Mouse (Mus musculus): ENCODE measurements around the gene Slc16a7. TPM values are rescaled to one million over a fixed set of nuclear protein-coding genes. Genes with fewer than 3 reads are reported as not detected.

The Slc16a7 gene
- polyA plus RNA-seq, 1 experiment from 2014 or later, result 5.5 TPM

- Histone ChIP-seq H3K9me3 (ENCODE audit: control insufficient read depth, low read length) (no peaks in the 10 kb centered on the region), H3K27me3 (ENCODE audit: control insufficient read depth, insufficient read depth, low read length) (no peaks in the 10 kb centered on the region), H3K4me2 (ENCODE audit: low read length) (no peak overlapping the region; the same call in 1 of the 2 replicates), H3K36me3 (ENCODE audit: control insufficient read depth, insufficient read depth, low read length) (no peaks in the 10 kb centered on the region), H3K27ac (replicated peaks in 1 of 2; ENCODE audit: control insufficient read depth in 1 of 2, insufficient read depth in 1 of 2, low read depth in 2 of 2, low read length in 2 of 2) (no peak overlapping the region), H3K4me3 (ENCODE audit: control insufficient read depth in 1 of 2, insufficient read depth in 1 of 2, low read depth in 1 of 2, low read length in 2 of 2) (no peak overlapping the region), H3K4me1 (ENCODE audit: control insufficient read depth in 2 of 2, insufficient read depth in 2 of 2, low read length in 2 of 2) (peaks cover 2 to 9% of the 10 kb centered on the region in 2 experiments; a peak in 2 of 4 replicates), H3K9ac (ENCODE audit: low read length) (no peak overlapping the region)
- WGBS, result 48% methylated on average over 11 of the region's 11 CpGs
- peak; percentile 80 for ATAC-seq (ENCODE audit: insufficient number of reproducible peaks, insufficient read depth, low FRiP score, low read depth)
These were observed 67.5 kb downstream of the Slc16a7 start for GRCm38 (mm10) chr10:125321446-125322428.

- no peak for ATAC-seq (ENCODE audit: insufficient number of reproducible peaks, insufficient read depth, low FRiP score, low read depth)
- H3K9ac ChIP-seq (ENCODE audit: low read length), result no peak overlapping the region
- H3K9me3 ChIP-seq (ENCODE audit: control insufficient read depth, low read length), result no peaks in the 10 kb centered on the region
- no peak overlapping the region for H3K4me3 ChIP-seq (ENCODE audit: control insufficient read depth in 1 of 2, insufficient read depth in 1 of 2, low read depth in 1 of 2, low read length in 2 of 2)
- no peaks in the 10 kb centered on the region for H3K27me3 ChIP-seq (ENCODE audit: control insufficient read depth, insufficient read depth, low read length)
- H3K36me3 ChIP-seq (ENCODE audit: control insufficient read depth, insufficient read depth, low read length), result no peaks in the 10 kb centered on the region
- H3K4me2 ChIP-seq (ENCODE audit: low read length), result no peak overlapping the region
- WGBS, result 80% methylated on average over 6 of the region's 6 CpGs
- peaks cover 2 to 9% of the 10 kb centered on the region in 2 experiments; a peak in 2 of 4 replicates for H3K4me1 ChIP-seq (ENCODE audit: control insufficient read depth in 2 of 2, insufficient read depth in 2 of 2, low read length in 2 of 2)
- no peak overlapping the region for H3K27ac ChIP-seq (replicated peaks in 1 of 2; ENCODE audit: control insufficient read depth in 1 of 2, insufficient read depth in 1 of 2, low read depth in 2 of 2, low read length in 2 of 2)
These were observed 71.9 kb downstream of the Slc16a7 start for GRCm38 (mm10) chr10:125317317-125317716.

- H3K27me3 ChIP-seq (ENCODE audit: control insufficient read depth, insufficient read depth, low read length), result no peaks in the 10 kb centered on the region
- H3K4me1 ChIP-seq (ENCODE audit: control insufficient read depth in 2 of 2, insufficient read depth in 2 of 2, low read length in 2 of 2), result no peaks in the 10 kb centered on the region
- 85% methylated on average over 2 of the region's 2 CpGs for WGBS
- ATAC-seq (ENCODE audit: insufficient number of reproducible peaks, insufficient read depth, low FRiP score, low read depth), result no peak
- H3K4me3 ChIP-seq (ENCODE audit: control insufficient read depth in 1 of 2, insufficient read depth in 1 of 2, low read depth in 1 of 2, low read length in 2 of 2), result no peak overlapping the region
- no peak overlapping the region for H3K27ac ChIP-seq (replicated peaks in 1 of 2; ENCODE audit: control insufficient read depth in 1 of 2, insufficient read depth in 1 of 2, low read depth in 2 of 2, low read length in 2 of 2)
- H3K36me3 ChIP-seq (ENCODE audit: control insufficient read depth, insufficient read depth, low read length), result no peaks in the 10 kb centered on the region
- no peak overlapping the region for H3K9ac ChIP-seq (ENCODE audit: low read length)
- no peaks in the 10 kb centered on the region for H3K9me3 ChIP-seq (ENCODE audit: control insufficient read depth, low read length)
- no peak overlapping the region for H3K4me2 ChIP-seq (ENCODE audit: low read length)
These were observed 78.4 kb downstream of the Slc16a7 start for GRCm38 (mm10) chr10:125310855-125311254.

- no peak overlapping the region for H3K4me3 ChIP-seq (ENCODE audit: control insufficient read depth in 1 of 2, insufficient read depth in 1 of 2, low read depth in 1 of 2, low read length in 2 of 2)
- H3K27ac ChIP-seq (replicated peaks in 1 of 2; ENCODE audit: control insufficient read depth in 1 of 2, insufficient read depth in 1 of 2, low read depth in 2 of 2, low read length in 2 of 2), result no peak overlapping the region
- H3K27me3 ChIP-seq (ENCODE audit: control insufficient read depth, insufficient read depth, low read length), result no peaks in the 10 kb centered on the region
- 72% methylated on average over 6 of the region's 6 CpGs for WGBS
- H3K36me3 ChIP-seq (ENCODE audit: control insufficient read depth, insufficient read depth, low read length), result no peaks in the 10 kb centered on the region
- H3K4me2 ChIP-seq (ENCODE audit: low read length), result no peak overlapping the region
- no peak overlapping the region for H3K9ac ChIP-seq (ENCODE audit: low read length)
- ATAC-seq (ENCODE audit: insufficient number of reproducible peaks, insufficient read depth, low FRiP score, low read depth), result no peak
- no peaks in the 10 kb centered on the region for H3K4me1 ChIP-seq (ENCODE audit: control insufficient read depth in 2 of 2, insufficient read depth in 2 of 2, low read length in 2 of 2)
- no peaks in the 10 kb centered on the region for H3K9me3 ChIP-seq (ENCODE audit: control insufficient read depth, low read length)
These were observed 91.2 kb downstream of the Slc16a7 start for GRCm38 (mm10) chr10:125298036-125298435.

- Histone ChIP-seq H3K4me1 (ENCODE audit: control insufficient read depth in 2 of 2, insufficient read depth in 2 of 2, low read length in 2 of 2) (no peaks in the 10 kb centered on the region), H3K9me3 (ENCODE audit: control insufficient read depth, low read length) (no peaks in the 10 kb centered on the region), H3K4me3 (ENCODE audit: control insufficient read depth in 1 of 2, insufficient read depth in 1 of 2, low read depth in 1 of 2, low read length in 2 of 2) (no peak overlapping the region), H3K27me3 (ENCODE audit: control insufficient read depth, insufficient read depth, low read length) (no peaks in the 10 kb centered on the region), H3K27ac (replicated peaks in 1 of 2; ENCODE audit: control insufficient read depth in 1 of 2, insufficient read depth in 1 of 2, low read depth in 2 of 2, low read length in 2 of 2) (no peak overlapping the region), H3K4me2 (ENCODE audit: low read length) (no peak overlapping the region), H3K9ac (ENCODE audit: low read length) (no peak overlapping the region), H3K36me3 (ENCODE audit: control insufficient read depth, insufficient read depth, low read length) (no peaks in the 10 kb centered on the region)
- ATAC-seq (ENCODE audit: insufficient number of reproducible peaks, insufficient read depth, low FRiP score, low read depth), result no peak
- 72% methylated on average over 9 of the region's 9 CpGs for WGBS
These were observed 98.9 kb downstream of the Slc16a7 start for GRCm38 (mm10) chr10:125290320-125290719.

- Histone ChIP-seq H3K9ac (ENCODE audit: low read length) (no peak overlapping the region), H3K27ac (replicated peaks in 1 of 2; ENCODE audit: control insufficient read depth in 1 of 2, insufficient read depth in 1 of 2, low read depth in 2 of 2, low read length in 2 of 2) (no peak overlapping the region), H3K4me3 (ENCODE audit: control insufficient read depth in 1 of 2, insufficient read depth in 1 of 2, low read depth in 1 of 2, low read length in 2 of 2) (no peak overlapping the region), H3K36me3 (ENCODE audit: control insufficient read depth, insufficient read depth, low read length) (no peaks in the 10 kb centered on the region), H3K9me3 (ENCODE audit: control insufficient read depth, low read length) (no peaks in the 10 kb centered on the region), H3K4me2 (ENCODE audit: low read length) (no peak overlapping the region), H3K27me3 (ENCODE audit: control insufficient read depth, insufficient read depth, low read length) (no peaks in the 10 kb centered on the region), H3K4me1 (ENCODE audit: control insufficient read depth in 2 of 2, insufficient read depth in 2 of 2, low read length in 2 of 2) (no peaks in the 10 kb centered on the region)
- ATAC-seq (ENCODE audit: insufficient number of reproducible peaks, insufficient read depth, low FRiP score, low read depth), result no peak
- 88% methylated on average over 6 of the region's 6 CpGs for WGBS
These were observed 100.7 kb downstream of the Slc16a7 start for GRCm38 (mm10) chr10:125288560-125288959.

GRCm38 (mm10) chr10:125285386-125285785, 103.9 kb downstream of the Slc16a7 start:
- Histone ChIP-seq H3K36me3 (ENCODE audit: control insufficient read depth, insufficient read depth, low read length) (no peaks in the 10 kb centered on the region), H3K4me3 (ENCODE audit: control insufficient read depth in 1 of 2, insufficient read depth in 1 of 2, low read depth in 1 of 2, low read length in 2 of 2) (no peak overlapping the region), H3K9ac (ENCODE audit: low read length) (no peak overlapping the region), H3K27ac (replicated peaks in 1 of 2; ENCODE audit: control insufficient read depth in 1 of 2, insufficient read depth in 1 of 2, low read depth in 2 of 2, low read length in 2 of 2) (no peak overlapping the region), H3K4me1 (ENCODE audit: control insufficient read depth in 2 of 2, insufficient read depth in 2 of 2, low read length in 2 of 2) (no peaks in the 10 kb centered on the region), H3K4me2 (ENCODE audit: low read length) (no peak overlapping the region), H3K9me3 (ENCODE audit: control insufficient read depth, low read length) (no peaks in the 10 kb centered on the region), H3K27me3 (ENCODE audit: control insufficient read depth, insufficient read depth, low read length) (no peaks in the 10 kb centered on the region)
- WGBS, result 77% methylated on average over 5 of the region's 5 CpGs
- no peak for ATAC-seq (ENCODE audit: insufficient number of reproducible peaks, insufficient read depth, low FRiP score, low read depth)

Measured in heart, embryonic 14.5 days (tissue).